19 mouse cellular contexts compared by ENCODE assay signal in the genomic region with DNA sequence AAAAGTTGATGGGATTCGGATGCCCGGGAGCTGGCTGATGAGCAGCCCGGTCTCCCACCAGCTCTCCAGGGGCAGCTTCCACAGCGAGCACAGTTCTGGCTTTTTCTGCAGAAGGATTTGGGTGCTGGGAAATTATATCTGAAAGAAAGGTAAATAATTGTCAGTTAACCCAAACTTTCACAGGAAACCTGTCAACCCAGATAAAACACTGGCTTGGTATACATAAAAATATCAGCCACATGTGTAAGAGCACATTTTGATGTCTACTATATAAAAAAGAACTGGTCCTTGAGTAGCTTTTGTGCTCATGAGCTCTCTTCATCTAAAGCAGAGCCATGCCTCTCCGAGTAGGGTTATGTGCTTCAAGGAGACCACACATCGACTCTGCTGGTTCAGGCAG. TPM values are rescaled to one million over a fixed set of nuclear protein-coding genes. Genes with fewer than 3 reads are reported as not detected.
DNase-seq lines count a peak whose midpoint lies in the region; ATAC-seq and TF ChIP-seq lines count a peak whose summit lies in the region.
"Had no signal": no experiment of that assay in that cellular context is flagged by ENCODE, and none has a peak within 500 bp of the region (broad histone marks: within the 10 kb centered on the region; RNA-seq: fewer than 3 reads in every experiment).

No protein-coding gene starts in this region.

- no peak overlapping the region for H3K9ac ChIP-seq in neural tube, embryonic 12.5 days
- H3K9ac ChIP-seq in neural tube, embryonic 15.5 days (replicated peaks) = no peak overlapping the region
- no peak overlapping the region for H3K9ac ChIP-seq in liver, embryonic 14.5 days (replicated peaks)
- H3K9ac ChIP-seq: embryonic facial prominence, embryonic 13.5 days; forebrain, embryonic 12.5 days; forebrain, postnatal 0 days; heart, embryonic 12.5 days had no signal

- no peak overlapping the region for H3K4me3 ChIP-seq in layer of hippocampus, adult 2 months
- H3K4me3 ChIP-seq in neural tube, embryonic 12.5 days = no peak overlapping the region
- no peak overlapping the region for H3K4me3 ChIP-seq in neural tube, embryonic 15.5 days (replicated peaks)
- no peak overlapping the region for H3K4me3 ChIP-seq in liver, embryonic 14.5 days (ENCODE audit: insufficient read depth in 1 of 2, low read depth in 2 of 2, low read length in 2 of 2)
- H3K4me3 ChIP-seq: embryonic facial prominence, embryonic 13.5 days; forebrain, embryonic 12.5 days; gastrocnemius, adult 2 months; heart, embryonic 12.5 days; hindbrain, embryonic 10.5 days had no signal

- H3K4me1 ChIP-seq in neural tube, embryonic 12.5 days = no peaks in the 10 kb centered on the region
- no peaks in the 10 kb centered on the region for H3K4me1 ChIP-seq in neural tube, embryonic 15.5 days
- H3K4me1 ChIP-seq in liver, embryonic 14.5 days (replicated peaks; ENCODE audit: control insufficient read depth in 2 of 2, insufficient read depth in 2 of 2, low read length in 1 of 2) = peaks cover 60 to 77% of the 10 kb centered on the region in 2 experiments
- H3K4me1 ChIP-seq: embryonic facial prominence, embryonic 13.5 days; forebrain, embryonic 12.5 days; hindbrain, embryonic 10.5 days had no signal

- no peak for DNase-seq in layer of hippocampus, adult 2 months (ENCODE audit: low spot score in 2 of 2)
- no peak for DNase-seq in layer of hippocampus, adult 9-11 months
- no peak for DNase-seq in liver, embryonic 14.5 days (ENCODE audit: low read depth in 3 of 3, low spot score in 3 of 3)
- DNase-seq in urinary bladder, adult 2 months (ENCODE audit: low spot score) = no peak
- DNase-seq in frontal cortex, postnatal 36 days (ENCODE audit: low spot score in 2 of 2) = no peak
- DNase-seq: adrenal gland, adult 2 months; adrenal gland, postnatal 25 days; cerebellum, adult 11 months; cerebellum, adult 8-10 months; gastrocnemius, adult 2 months; gastrocnemius, postnatal 25 days had no signal

- no peaks in the 10 kb centered on the region for H3K27me3 ChIP-seq in neural tube, embryonic 12.5 days (replicated peaks)
- H3K27me3 ChIP-seq in neural tube, embryonic 15.5 days (replicated peaks) = no peaks in the 10 kb centered on the region
- no peaks in the 10 kb centered on the region for H3K27me3 ChIP-seq in liver, embryonic 14.5 days (ENCODE audit: control insufficient read depth, insufficient read depth, low read length)
- H3K27me3 ChIP-seq: CH12.LX; embryonic facial prominence, embryonic 13.5 days; forebrain, embryonic 12.5 days; heart, embryonic 12.5 days had no signal

- H3K9me3 ChIP-seq in neural tube, embryonic 12.5 days = no peaks in the 10 kb centered on the region
- H3K9me3 ChIP-seq in neural tube, embryonic 15.5 days (replicated peaks) = no peaks in the 10 kb centered on the region
- no peaks in the 10 kb centered on the region for H3K9me3 ChIP-seq in liver, embryonic 14.5 days (ENCODE audit: control insufficient read depth, low read length)
- H3K9me3 ChIP-seq: embryonic facial prominence, embryonic 13.5 days; forebrain, embryonic 12.5 days; heart, embryonic 12.5 days; hindbrain, embryonic 10.5 days had no signal

- peak overlapping the region; percentile 32; the same call in 1 of the 2 replicates for H3K27ac ChIP-seq in layer of hippocampus, adult 2 months
- H3K27ac ChIP-seq in neural tube, embryonic 12.5 days = no peak overlapping the region
- H3K27ac ChIP-seq in neural tube, embryonic 15.5 days (replicated peaks) = no peak overlapping the region
- peak overlapping the region; percentile 12 for H3K27ac ChIP-seq in liver, embryonic 14.5 days
- H3K27ac ChIP-seq: embryonic facial prominence, embryonic 13.5 days; forebrain, embryonic 12.5 days; gastrocnemius, adult 2 months; hindbrain, embryonic 10.5 days had no signal

- no peak for TF ChIP-seq EP300 in liver, embryonic 14.5 days (IDR thresholded peaks at IDR 0.05; ENCODE audit: low read depth)

- no peak overlapping the region for H3K4me2 ChIP-seq in neural tube, embryonic 12.5 days (replicated peaks)
- H3K4me2 ChIP-seq in neural tube, embryonic 15.5 days = no peak overlapping the region
- no peak overlapping the region for H3K4me2 ChIP-seq in liver, embryonic 14.5 days (ENCODE audit: low read depth)
- H3K4me2 ChIP-seq: embryonic facial prominence, embryonic 13.5 days; forebrain, embryonic 12.5 days; heart, embryonic 12.5 days had no signal

- H3K36me3 ChIP-seq in neural tube, embryonic 12.5 days = no peaks in the 10 kb centered on the region
- peaks cover 18% of the 10 kb centered on the region for H3K36me3 ChIP-seq in neural tube, embryonic 15.5 days
- H3K36me3 ChIP-seq in liver, embryonic 14.5 days (replicated peaks; ENCODE audit: control insufficient read depth, insufficient read depth, low read depth) = peaks cover 41% of the 10 kb centered on the region

- 90% methylated on average over 6 of the region's 6 CpGs for WGBS in neural tube, embryonic 12.5 days
- 82% methylated on average over 6 of the region's 6 CpGs for WGBS in neural tube, embryonic 15.5 days
- WGBS in liver, embryonic 14.5 days (ENCODE audit: insufficient replicate concordance) = 62% methylated on average over 6 of the region's 6 CpGs

- ATAC-seq in neural tube, embryonic 12.5 days (ENCODE audit: low FRiP score, low read depth) = 0 out of 2 replicates have a peak, but pooled peaks have one; percentile 9
- no peak for ATAC-seq in neural tube, embryonic 15.5 days (ENCODE audit: low FRiP score)
- ATAC-seq in liver, embryonic 14.5 days (ENCODE audit: insufficient read depth) = no peak

- TF ChIP-seq CTCF in layer of hippocampus, adult 2 months (conservative IDR thresholded peaks at IDR 0.05) = no peak
- TF ChIP-seq CTCF in liver, embryonic 14.5 days (IDR thresholded peaks at IDR 0.05; ENCODE audit: low read depth) = no peak

RNA-seq across cellular contexts. Expression of a gene that starts 29.6 kb away (rescaled TPM):
- total RNA-seq in layer of hippocampus, adult 2 months (2021) = 1 to 10 TPM; 9.5 to 9.7 TPM
- polyA plus RNA-seq in neural tube, embryonic 12.5 days (2016; fragmentation: Nextera tagmentation; extraction: Ambion mirVana) = 8.6 and 11.7 TPM in 2 replicates
- polyA plus RNA-seq in neural tube, embryonic 15.5 days (2015; fragmentation: Nextera tagmentation; extraction: Ambion mirVana) = 6.1 and 7.6 TPM in 2 replicates
- polyA plus RNA-seq in liver, embryonic 14.5 days (2012; rRNA removed) = 9.8 and 10.1 TPM in 2 replicates
- 6.5 and 9.5 TPM in 2 replicates for polyA plus RNA-seq in liver, embryonic 14.5 days (2014; fragmentation: Nextera tagmentation; extraction: Ambion mirVana)
- 43.5 and 47.9 TPM in 2 replicates for polyA plus RNA-seq in urinary bladder, adult 2 months (2012; rRNA removed)

Comparison
In these comparisons a context has a peak if more than half of its experiments do, and no peak if none do; other contexts are left out.
1. H3K27ac ChIP-seq: peak in layer of hippocampus, adult 2 months (single experiment) and liver, embryonic 14.5 days (single experiment); none in neural tube, embryonic 12.5 days (single experiment) and neural tube, embryonic 15.5 days (single experiment).